Mouse (Mus musculus) kidney, embryonic 14.5 days (tissue): ENCODE measurements at regions not wholly inside any gene's neighbourhood (a gene's known extent, or its start where the extent isn't known, plus 50 kb on each side); places are given as distances from the start of the nearest gene placed in this dataset.

Experiments used
- ATAC-seq: fragments of 200-750 bp; cut with Nextera tagmentation; 2 replicates; pipeline ENCODE4 v1.8.0; 2017; ENCODE audit warnings: moderate number of reproducible peaks, mild to moderate bottlenecking, moderate TSS enrichment, moderate library complexity; ENCODE audit not compliant: low FRiP score, low TSS enrichment
- H3K27ac ChIP-seq: fragments of 300-500 bp; sonication (generic); 2 replicates; pipeline ENCODE4 v1.5.1; 2014; ENCODE audit warnings: low read depth, mild to moderate bottlenecking, low read length, moderate library complexity, mixed read lengths
- H3K27me3 ChIP-seq: fragments of 300-500 bp; sonication (generic); 2 replicates; pipeline ENCODE4 v1.6.1; 2014; ENCODE audit warnings: mild to moderate bottlenecking, low read length; ENCODE audit not compliant: control insufficient read depth, insufficient read depth
- H3K36me3 ChIP-seq: fragments of 300-500 bp; sonication (generic); 2 replicates; pipeline ENCODE4 v1.6.1; 2014; ENCODE audit warnings: low read length, mixed read lengths; ENCODE audit not compliant: control insufficient read depth, insufficient read depth
- H3K4me1 ChIP-seq: fragments of 300-500 bp; sonication (generic); 2 replicates; pipeline ENCODE4 v1.6.1; 2014; ENCODE audit warnings: low read length, mixed read lengths; ENCODE audit not compliant: control insufficient read depth, insufficient read depth
- H3K4me2 ChIP-seq: fragments of 300-500 bp; sonication (generic); replicated peaks from 2 replicates; pipeline ENCODE4 v1.6.1; 2014; ENCODE audit warnings: low read depth, mild to moderate bottlenecking, low read length
- H3K4me3 ChIP-seq: fragments of 300-500 bp; sonication (generic); 2 replicates; pipeline ENCODE4 v1.5.1; 2014; ENCODE audit warnings: mild to moderate bottlenecking, low read length
- H3K9ac ChIP-seq: fragments of 300-500 bp; sonication (generic); 2 replicates; pipeline ENCODE4 v1.6.1; 2014; ENCODE audit warnings: low read depth, mild to moderate bottlenecking, low read length, moderate library complexity
- H3K9me3 ChIP-seq: fragments of 300-500 bp; sonication (generic); 2 replicates; pipeline ENCODE4 v1.6.1; 2016; ENCODE audit warnings: low read length; ENCODE audit not compliant: control insufficient read depth
- WGBS: fragments of 180-500 bp; shearing (Covaris S2); extraction: QIAGEN DNeasy Blood & Tissue Kit; methylation state at CpG from one replicate; pipeline ENCODE4 v1.1.7; 2014; 5-methylcytosine and 5-hydroxymethylcytosine counted together

GRCm38 (mm10) chr12:107669910-107670309, 181.5 kb downstream of the 3110018I06Rik start:
- no peak for ATAC-seq
- Histone ChIP-seq H3K4me3 (no peak overlapping the region), H3K36me3 (no peaks in the 10 kb centered on the region), H3K27ac (no peak overlapping the region), H3K4me1 (no peaks in the 10 kb centered on the region), H3K9ac (no peak overlapping the region), H3K9me3 (no peaks in the 10 kb centered on the region), H3K27me3 (no peaks in the 10 kb centered on the region), H3K4me2 (no peak overlapping the region)
- 76% methylated on average over 10 of the region's 10 CpGs for WGBS

DNA sequence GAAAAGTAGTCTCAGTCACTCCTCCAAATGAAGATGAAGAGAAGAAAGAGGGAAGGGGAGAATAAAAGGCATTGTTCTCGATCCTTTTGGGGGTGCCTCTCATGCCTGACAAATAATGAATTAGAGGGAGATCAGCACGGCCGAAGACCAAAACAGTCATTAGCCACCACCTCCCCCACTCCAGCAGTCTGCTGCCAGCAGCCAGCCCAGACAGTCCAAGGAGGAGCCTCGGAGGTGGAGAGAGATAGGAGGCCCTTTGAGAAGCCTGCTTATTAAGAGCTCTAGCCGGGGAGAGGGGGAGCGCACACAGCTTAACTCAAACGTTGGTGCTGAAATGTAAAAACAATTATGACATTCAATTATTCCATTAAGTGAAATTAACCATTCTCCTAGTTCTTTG, 188.6 kb downstream of the 3110018I06Rik start:
- 26% methylated on average over 7 of the region's 7 CpGs for WGBS
- H3K27ac ChIP-seq, result no peak overlapping the region
- H3K27me3 ChIP-seq, result no peaks in the 10 kb centered on the region
- H3K4me2 ChIP-seq, result no peak overlapping the region
- H3K9me3 ChIP-seq, result no peaks in the 10 kb centered on the region
- H3K4me1 ChIP-seq, result 0 out of 2 replicates have a peak, but pooled peaks cover 4% of the 10 kb centered on the region
- no peak overlapping the region for H3K4me3 ChIP-seq
- no peak for ATAC-seq
- no peak overlapping the region for H3K9ac ChIP-seq
- no peaks in the 10 kb centered on the region for H3K36me3 ChIP-seq

DNA sequence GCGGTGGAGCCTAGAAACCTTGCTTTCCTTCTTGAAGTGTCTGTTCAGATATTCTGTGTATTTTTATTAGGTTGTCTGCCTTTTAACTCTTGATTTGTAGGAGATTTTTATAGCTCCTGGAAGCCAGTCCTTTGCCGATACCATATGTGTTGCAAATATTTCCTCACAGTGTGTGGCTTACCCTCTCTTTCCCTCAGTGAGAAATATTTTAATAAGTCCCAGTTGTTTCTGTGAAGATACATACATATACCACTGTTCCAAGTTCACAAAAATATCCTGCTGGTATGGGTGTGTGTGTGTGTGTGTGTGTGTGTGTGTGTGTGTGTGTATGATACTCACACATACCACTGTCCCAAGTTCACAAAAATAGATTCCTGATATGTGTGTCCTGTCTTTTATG, 199.0 kb downstream of the 3110018I06Rik start:
- Histone ChIP-seq H3K27ac (no peak overlapping the region), H3K4me1 (no peaks in the 10 kb centered on the region), H3K27me3 (no peaks in the 10 kb centered on the region), H3K4me3 (no peak overlapping the region), H3K9me3 (no peaks in the 10 kb centered on the region), H3K9ac (no peak overlapping the region), H3K4me2 (no peak overlapping the region), H3K36me3 (no peaks in the 10 kb centered on the region)
- WGBS, result 43% methylated on average over 2 of the region's 2 CpGs
- no peak for ATAC-seq

- no peak overlapping the region for H3K9ac ChIP-seq
- ATAC-seq, result no peak
- H3K4me1 ChIP-seq, result no peaks in the 10 kb centered on the region
- H3K4me3 ChIP-seq, result no peak overlapping the region
- no peak overlapping the region for H3K27ac ChIP-seq
- 67% methylated on average over 7 of the region's 7 CpGs for WGBS
- H3K36me3 ChIP-seq, result no peaks in the 10 kb centered on the region
- H3K27me3 ChIP-seq, result no peaks in the 10 kb centered on the region
- no peak overlapping the region for H3K4me2 ChIP-seq
- no peaks in the 10 kb centered on the region for H3K9me3 ChIP-seq
These were observed 201.0 kb downstream of the 3110018I06Rik start for GRCm38 (mm10) chr12:107689418-107689817.

DNA sequence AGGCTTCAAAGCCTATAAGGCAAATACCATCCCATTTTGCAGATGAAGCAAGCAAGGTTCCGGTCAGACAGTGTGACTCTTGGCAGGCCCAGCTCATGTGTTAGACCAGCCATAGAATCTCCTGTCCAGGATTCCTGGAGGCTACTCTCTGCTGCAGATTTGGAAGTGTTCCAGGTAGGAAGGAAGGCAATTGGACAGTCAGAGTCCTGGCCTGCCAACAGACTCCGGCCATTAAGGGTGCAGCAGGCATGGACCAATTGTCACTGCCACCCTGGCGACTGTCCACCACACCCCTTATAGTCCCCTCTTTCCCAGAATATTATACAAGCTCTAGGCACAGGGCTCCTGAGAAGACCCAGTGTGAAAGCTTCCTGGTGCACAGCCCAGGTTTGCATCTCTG, 201.6 kb downstream of the 3110018I06Rik start:
- ATAC-seq, result no peak
- 90% methylated on average over 3 of the region's 3 CpGs for WGBS
- no peaks in the 10 kb centered on the region for H3K9me3 ChIP-seq
- no peak overlapping the region for H3K9ac ChIP-seq
- no peak overlapping the region for H3K4me3 ChIP-seq
- H3K36me3 ChIP-seq, result no peaks in the 10 kb centered on the region
- H3K4me1 ChIP-seq, result no peaks in the 10 kb centered on the region
- H3K4me2 ChIP-seq, result no peak overlapping the region
- H3K27me3 ChIP-seq, result no peaks in the 10 kb centered on the region
- H3K27ac ChIP-seq, result no peak overlapping the region

GRCm38 (mm10) chr12:107693693-107694092, 205.3 kb downstream of the 3110018I06Rik start:
- no peak for ATAC-seq
- Histone ChIP-seq H3K9ac (no peak overlapping the region), H3K4me2 (no peak overlapping the region), H3K27ac (no peak overlapping the region), H3K9me3 (no peaks in the 10 kb centered on the region), H3K4me1 (no peaks in the 10 kb centered on the region), H3K27me3 (no peaks in the 10 kb centered on the region), H3K4me3 (no peak overlapping the region), H3K36me3 (no peaks in the 10 kb centered on the region)
- 62% methylated on average over 6 of the region's 6 CpGs for WGBS

GRCm38 (mm10) chr12:107695014-107695413, 206.6 kb downstream of the 3110018I06Rik start:
- Histone ChIP-seq H3K4me3 (no peak overlapping the region), H3K27ac (no peak overlapping the region), H3K9ac (no peak overlapping the region), H3K9me3 (no peaks in the 10 kb centered on the region), H3K4me1 (no peaks in the 10 kb centered on the region), H3K4me2 (no peak overlapping the region), H3K36me3 (no peaks in the 10 kb centered on the region), H3K27me3 (no peaks in the 10 kb centered on the region)
- no peak for ATAC-seq
- WGBS, result 85% methylated on average over 2 of the region's 2 CpGs

- H3K36me3 ChIP-seq, result no peaks in the 10 kb centered on the region
- 79% methylated on average over 13 of the region's 13 CpGs for WGBS
- H3K4me2 ChIP-seq, result no peak overlapping the region
- no peaks in the 10 kb centered on the region for H3K27me3 ChIP-seq
- ATAC-seq, result no peak
- H3K4me1 ChIP-seq, result peaks cover 3% of the 10 kb centered on the region; the same call in 1 of the 2 replicates
- no peak overlapping the region for H3K4me3 ChIP-seq
- no peaks in the 10 kb centered on the region for H3K9me3 ChIP-seq
- H3K9ac ChIP-seq, result no peak overlapping the region
- no peak overlapping the region for H3K27ac ChIP-seq
These were observed 207.2 kb downstream of the 3110018I06Rik start for GRCm38 (mm10) chr12:107695438-107696267.

DNA sequence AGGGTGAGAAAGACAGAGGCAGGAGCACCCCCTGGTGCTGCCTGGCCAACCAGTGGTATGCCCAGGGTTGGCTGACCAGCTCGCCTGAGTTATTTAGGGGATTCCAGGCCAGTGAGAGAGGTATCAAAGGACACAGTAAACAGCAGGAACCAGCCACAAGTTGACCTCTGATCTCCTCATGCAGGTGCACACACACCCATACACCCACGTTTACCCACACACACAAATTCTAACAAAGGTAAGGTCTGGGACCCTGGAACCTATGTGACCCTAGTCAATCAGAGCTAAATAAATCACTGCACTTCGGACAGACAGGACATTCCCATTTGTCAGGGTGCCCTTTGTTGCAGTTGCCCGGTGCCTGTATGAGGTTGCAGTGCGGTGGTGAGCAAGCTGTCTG, 211.9 kb downstream of the 3110018I06Rik start:
- Histone ChIP-seq H3K9me3 (no peaks in the 10 kb centered on the region), H3K36me3 (no peaks in the 10 kb centered on the region), H3K27me3 (no peaks in the 10 kb centered on the region), H3K27ac (no peak overlapping the region), H3K4me2 (no peak overlapping the region), H3K4me3 (no peak overlapping the region), H3K9ac (no peak overlapping the region), H3K4me1 (peaks cover 5% of the 10 kb centered on the region; the same call in 1 of the 2 replicates)
- 19% methylated on average over 5 of the region's 5 CpGs for WGBS
- 0 out of 2 replicates have a peak, but pooled peaks have one; percentile 16 for ATAC-seq
